Mouse (Mus musculus) gastrocnemius, postnatal 36 days (tissue): ENCODE data around the gene C2cd5. TPM values are rescaled to one million over a fixed set of nuclear protein-coding genes. Genes with fewer than 3 reads are reported as not detected.
"Not testable (repeated sequence)": the region's sequence is repeated elsewhere in the genome, so short reads cannot be mapped to it uniquely, and the experiment has no call there.

Experiments
- DNase-seq, 2 experiments: peaks; one replicate each; pipeline ENCODE4 v3.0.0; 2022
- intact Hi-C: fragments of 180-260 bp; cut with DNase I; formaldehyde crosslinking; loops from one replicate; pipeline ENCODE4 v1.15.1; 2025
- total RNA-seq, 2 experiments: library from RNA; stranded (reverse); gene quantifications; 2 replicates each; pipeline ENCODE4 v1.2.3; 2021

C2cd5 gene
- total RNA-seq, 2 experiments from 2014 or later, result 8.5 to 10.5 TPM

DNA sequence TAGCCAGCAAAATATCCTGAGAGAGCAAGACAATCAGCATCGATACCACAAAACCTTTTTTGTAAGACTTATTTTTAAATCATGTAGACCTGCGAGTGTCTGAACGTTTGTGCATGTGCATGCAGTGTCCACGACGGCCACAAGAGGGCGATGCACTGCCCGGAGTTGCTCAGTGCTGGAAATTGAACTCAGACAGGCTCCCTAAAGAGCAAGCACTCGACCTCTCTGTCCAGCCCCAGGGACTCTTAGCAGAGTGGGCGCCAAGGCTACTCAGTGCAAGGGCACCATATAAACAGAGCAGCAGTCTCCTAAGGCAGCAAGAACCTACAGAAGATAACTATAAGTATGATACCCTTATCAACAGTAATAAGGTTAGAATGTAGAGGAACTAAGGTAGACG lies 111.2 kb downstream of the C2cd5 start:
- peak; percentile 28 to 62 for DNase-seq
- intact Hi-C loops, result loop anchor here (2.0 kb wide), 1 partner anchor 32 kb away; no protein-coding TSS in a partner anchor

DNA sequence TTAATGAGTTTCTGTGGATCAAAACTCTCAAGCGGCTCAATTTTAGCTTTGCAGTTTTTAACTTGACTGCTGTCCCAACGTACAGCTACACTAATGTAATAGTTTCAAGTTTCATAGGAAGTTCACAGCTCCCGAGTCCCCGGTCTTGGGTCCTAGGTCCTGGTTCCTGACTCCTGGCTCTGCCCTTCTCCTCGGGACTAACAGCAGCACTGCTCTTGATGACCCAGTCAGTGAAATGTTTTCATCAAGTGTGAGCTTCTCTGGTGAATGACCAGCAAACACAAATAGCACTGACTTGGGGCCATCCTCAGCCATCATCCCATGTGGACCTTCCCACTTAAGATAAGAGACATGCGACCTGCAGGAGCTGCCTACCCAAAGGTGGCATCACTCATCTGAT lies 111.7 kb downstream of the C2cd5 start:
- intact Hi-C loops, result loop anchor here (2.0 kb wide), 1 partner anchor 33 kb away; no protein-coding TSS in a partner anchor
- no peak for DNase-seq

DNA sequence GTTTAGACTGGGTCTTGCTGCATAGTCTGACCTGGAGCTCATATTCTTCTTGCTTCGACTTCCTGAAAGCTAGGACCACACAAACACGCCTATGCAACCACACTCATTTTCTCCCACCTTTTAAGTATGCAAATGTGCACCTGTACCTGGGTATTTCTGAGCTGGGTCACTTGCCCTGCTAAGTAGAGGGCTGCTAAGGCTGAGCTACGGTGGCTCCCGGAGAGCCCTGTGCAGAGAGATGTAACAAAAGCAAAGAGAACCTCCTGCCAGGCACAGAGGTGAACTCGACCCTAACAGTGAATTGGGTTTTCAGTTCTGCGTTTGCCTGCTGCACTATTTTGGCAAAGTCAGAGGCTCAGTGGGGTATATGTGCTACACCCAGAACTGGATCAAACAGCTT lies 112.3 kb downstream of the C2cd5 start:
- DNase-seq, result no peak
- intact Hi-C loops, result loop anchor here (2.0 kb wide), 1 partner anchor 33 kb away; no protein-coding TSS in a partner anchor

DNA sequence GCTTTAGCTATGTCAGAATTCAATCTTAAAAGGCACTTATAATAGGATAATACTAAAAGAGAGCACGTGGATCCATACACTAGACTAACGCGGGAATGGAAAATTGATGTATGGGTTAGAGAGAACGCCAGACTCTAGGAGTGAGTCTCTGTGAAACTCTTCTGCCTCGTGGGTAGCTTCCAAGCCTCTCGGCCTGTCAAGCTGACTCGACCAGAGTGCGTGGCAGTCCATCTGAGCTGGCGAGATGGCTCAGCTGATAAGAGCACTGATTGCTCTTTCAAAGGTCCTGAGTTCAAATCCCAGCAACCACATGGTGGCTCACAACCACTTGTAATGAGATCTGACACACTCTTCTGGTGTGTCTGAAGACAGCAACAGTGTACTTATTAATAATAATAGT lies 113.2 kb downstream of the C2cd5 start:
- DNase-seq, intact Hi-C loops: not testable (repeated sequence)

DNA sequence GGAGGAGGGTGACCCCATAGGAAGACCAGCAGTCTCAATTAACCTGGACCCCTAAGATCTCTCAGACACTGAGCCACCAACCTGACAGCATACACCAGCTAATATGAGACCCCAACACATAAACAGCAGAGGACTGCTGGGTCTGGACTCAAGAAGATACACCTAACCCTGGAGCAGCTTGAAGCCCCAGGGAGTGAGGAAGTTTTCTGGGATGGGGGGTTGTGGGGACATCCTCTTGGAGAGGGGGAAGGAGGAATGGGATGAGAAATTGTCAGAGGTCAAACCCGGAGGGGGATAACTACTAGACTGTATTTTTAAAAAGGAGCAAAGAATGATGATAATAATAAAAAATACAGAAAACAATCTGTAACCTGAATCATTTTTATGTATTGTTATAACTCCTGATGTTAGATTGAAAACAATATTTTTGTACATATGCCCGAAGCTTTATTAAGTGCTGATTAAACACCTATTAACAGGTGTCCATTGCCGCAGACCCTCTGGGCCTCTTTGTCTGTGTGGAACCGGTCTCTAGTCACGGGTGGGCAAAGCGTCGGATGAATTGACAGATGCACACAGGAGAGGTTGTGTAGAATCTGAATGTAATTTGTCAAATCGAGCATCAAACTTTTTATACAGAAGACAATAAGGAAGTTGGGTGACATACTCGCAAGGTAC lies 114.2 kb downstream of the C2cd5 start:
- DNase-seq, intact Hi-C loops: not testable (repeated sequence)

DNA sequence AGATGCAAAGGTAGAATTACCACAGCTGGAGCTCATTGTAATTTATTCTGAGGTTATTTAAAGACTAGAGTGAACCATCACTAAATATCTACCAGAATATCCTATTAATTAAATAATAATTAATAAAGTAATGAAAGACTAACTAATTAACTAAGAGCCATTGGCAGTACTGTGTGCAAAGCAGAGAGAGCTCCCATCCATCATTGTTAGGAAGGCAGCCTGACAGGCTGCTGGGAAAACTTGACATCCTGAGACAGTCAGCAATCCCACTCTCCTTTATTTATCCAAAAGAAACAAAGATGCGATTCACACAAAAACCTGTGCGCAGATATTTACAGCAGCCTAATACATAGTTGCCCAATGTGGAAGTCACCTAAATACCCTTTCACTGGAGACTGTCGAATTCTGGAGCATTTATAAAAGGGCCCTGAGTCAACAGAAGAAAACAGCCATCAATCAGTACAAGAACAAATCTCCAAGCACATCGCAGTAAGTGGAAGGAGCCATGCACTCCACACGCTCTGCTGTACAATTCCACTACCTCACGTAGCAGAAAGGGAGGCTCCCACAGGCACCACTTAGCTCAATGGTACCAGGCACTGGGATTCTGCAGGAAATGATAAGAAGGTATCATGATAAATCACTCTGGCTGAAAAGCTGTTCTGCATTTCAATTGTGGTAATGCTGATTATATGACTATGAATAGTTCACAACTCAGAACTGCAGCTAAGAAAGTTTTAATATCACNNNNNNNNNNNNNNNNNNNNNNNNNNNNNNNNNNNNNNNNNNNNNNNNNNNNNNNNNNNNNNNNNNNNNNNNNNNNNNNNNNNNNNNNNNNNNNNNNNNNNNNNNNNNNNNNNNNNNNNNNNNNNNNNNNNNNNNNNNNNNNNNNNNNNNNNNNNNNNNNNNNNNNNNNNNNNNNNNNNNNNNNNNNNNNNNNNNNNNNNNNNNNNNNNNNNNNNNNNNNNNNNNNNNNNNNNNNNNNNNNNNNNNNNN lies 120.0 kb downstream of the C2cd5 start:
- DNase-seq, result no peak
- intact Hi-C loops, result no loop called here

DNA sequence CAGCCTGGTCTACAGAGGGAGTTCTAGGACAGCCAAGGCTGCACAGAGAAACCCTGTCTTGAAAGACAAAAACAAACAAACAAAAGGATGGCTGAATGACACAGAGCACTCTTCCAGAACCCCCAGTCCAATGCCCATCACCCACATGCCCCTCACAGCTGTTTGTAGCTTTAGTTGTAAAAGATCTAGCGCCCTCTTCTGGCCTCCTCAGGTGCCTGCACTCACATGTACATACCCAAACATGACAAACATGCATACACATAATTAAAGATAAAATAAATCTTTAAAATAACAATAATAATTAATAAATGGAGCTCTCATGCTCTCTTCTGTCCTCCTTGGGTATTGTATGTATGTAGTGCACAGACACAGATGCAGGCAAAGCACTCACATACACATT lies 122.7 kb downstream of the C2cd5 start:
- DNase-seq, result no peak
- intact Hi-C loops, result no loop called here

DNA sequence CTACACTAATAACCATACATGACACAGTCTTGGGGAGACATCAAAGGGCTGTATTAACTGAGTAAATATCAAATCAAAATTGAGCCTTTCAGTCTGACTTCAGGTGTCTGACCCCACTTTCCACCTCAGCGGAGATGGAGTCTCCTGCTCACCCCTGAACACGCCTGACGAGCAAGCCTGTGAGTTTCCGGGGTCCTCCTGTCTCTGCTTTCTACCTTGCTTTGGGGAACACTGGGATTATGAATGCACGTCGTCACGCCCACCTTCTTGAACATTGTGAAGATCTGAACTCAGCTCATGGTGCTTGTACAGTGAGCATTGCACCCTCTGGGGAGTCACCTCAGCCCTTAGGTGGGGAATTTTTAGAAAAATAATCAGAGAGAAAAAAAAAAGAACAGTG lies 126.7 kb downstream of the C2cd5 start:
- DNase-seq, result no peak
- intact Hi-C loops, result no loop called here

DNA sequence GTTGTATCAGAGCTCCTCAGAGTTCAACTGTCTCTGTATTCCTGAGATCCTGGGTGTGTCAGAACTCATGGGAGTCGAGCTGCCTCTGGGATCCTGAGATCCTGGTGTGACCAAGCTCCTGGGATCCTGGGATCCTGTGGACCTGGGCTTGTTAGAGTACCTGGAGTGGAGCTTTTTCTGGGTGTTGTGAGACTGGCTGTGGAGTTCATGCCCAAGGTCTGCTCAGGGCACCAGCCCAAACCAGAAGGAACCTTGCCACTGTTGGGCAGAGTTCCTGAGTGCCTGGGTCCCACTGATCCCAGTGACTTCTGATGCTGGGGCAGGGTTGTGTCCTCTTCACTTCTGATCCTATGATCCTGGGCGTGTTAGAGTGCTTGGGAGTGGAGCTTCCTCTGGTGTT lies 127.7 kb downstream of the C2cd5 start:
- intact Hi-C loops, result no loop called here
- DNase-seq, result no peak

DNA sequence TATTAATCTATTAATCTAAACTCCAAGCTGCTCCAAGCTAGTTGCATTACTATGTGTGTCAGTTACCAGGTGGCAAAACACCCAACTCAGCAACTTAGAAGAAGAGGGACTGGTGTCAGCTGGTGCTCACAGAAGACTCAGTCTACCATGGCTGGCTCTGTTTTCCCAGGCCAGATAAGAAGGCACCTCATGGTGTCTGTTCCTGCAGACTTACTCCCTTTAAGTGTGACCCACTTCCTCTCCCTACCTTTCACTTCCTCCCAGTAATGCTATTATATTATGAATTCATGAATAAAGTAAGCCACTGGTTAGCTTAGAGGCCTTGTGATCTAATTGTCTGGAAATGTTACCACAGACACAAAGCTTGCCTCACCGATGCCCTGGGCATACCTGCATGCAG lies 132.5 kb downstream of the C2cd5 start:
- intact Hi-C loops, result no loop called here
- no peak for DNase-seq

DNA sequence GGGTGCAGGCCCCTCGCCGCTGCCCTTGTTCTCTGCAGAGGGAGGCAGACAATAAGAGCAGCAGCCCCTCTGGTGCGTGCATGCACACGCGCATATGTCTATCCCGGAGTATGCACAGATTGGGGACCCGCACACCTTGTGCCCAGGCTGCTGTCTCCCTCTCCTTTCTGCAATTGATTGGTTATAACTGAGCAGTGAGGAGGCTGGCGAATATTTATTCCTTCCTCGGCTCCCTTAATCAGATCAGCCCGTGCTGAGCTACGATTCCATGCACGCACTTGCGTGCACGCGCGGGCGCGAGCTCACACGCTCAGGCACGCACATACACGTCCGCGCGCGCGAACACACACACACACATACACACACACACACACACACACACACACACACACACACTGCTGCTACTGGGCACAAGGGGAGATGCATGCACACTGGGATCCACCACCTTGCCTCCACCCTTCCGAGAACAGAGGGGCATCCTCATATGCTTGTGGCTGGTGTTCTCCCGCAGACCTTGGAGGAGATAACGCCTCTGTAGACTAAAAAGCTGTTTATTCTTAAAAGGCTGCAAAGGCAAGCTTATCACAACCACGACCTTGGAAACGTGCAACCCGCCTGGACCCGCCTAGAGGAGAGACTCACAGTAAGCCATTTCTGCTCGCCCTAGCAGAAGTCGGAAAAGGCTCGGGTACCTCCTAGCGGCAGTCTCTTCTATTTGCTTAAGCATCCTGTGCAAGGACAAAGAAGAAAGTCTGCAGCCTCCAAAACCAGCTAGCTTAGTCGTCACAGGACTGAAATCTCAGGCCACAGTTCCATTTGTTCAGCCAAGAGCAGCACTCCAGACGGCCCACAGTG lies 135.2 kb downstream of the C2cd5 start:
- DNase-seq, result no peak
- intact Hi-C loops, result no loop called here

DNA sequence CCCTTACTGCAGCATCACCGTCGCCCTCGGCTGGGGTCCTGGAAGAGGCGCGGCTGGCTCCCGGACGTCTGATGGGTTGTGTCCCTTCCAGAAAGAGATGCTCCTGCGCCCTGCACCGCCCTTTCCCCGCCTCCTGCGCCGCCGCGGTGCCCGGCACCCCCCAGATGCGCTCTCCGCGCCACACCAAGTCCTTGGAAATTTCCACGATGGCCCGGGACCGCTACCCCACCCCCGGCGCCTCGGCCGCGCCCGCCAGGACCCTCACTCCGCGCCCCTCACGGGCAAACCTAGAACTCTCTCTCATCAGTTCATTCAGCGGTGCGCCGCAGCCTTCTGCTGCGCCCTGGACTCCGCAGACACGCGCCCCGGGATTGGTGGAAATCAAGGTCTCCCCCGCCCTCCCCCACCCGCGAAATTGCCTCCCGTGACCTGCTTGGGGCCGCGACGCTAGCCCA lies 135.8 kb downstream of the C2cd5 start, which contains the start of gene St8sia1:
Gene St8sia1 (minus strand): TSS at position 377 of the 455 bp plus-strand sequence.
- no peak for DNase-seq
- intact Hi-C loops, result no loop called here

DNA sequence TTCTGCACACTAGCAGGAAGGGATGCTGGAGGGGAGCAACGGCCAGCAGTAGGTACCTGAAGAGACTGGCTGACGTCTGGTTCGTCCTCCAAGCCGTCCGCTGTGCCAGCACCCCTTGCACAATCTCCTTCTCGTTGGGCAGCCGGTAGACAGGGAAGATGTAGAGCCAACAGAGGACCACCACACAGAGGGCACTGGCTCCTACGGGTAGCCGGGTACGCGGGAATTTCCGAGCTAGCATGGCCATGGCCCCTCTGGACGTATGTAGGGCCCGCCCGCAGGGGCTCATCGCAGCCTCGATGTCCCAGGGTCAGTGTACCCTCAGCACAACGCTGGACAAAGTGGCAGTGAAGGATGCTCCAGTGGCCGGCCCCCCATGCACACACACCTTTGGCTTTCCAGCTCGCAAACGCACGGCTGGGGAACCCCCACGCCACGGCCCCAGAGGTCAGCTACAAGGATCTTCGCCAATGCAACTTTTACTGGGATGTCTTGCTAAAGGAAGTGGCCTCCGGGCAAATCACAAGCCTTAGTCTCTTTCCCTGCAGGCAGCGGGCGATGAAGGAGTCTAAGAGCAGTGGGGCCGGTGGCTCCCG lies 136.4 kb downstream of the C2cd5 start:
- intact Hi-C loops, result no loop called here
- DNase-seq, result no peak

DNA sequence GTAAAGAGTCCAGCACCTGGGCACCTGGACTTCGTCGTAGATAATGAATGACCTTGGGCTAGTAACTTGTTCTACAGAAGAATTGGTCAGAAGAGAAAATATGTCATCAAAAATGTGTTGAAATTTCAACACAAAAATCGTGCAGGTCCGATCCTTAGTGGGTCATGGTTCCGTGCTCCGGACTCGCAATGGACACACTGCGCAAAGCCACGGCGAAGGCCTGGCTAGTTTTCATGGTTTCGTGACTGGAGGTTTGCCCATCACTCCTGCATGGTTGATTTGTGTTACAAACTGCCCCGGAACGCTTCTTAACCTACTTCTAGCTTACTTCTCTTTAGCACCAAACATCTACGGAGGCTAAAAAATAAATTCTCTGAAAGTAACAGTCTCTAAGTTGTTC lies 137.1 kb downstream of the C2cd5 start:
- intact Hi-C loops, result no loop called here
- no peak for DNase-seq

DNA sequence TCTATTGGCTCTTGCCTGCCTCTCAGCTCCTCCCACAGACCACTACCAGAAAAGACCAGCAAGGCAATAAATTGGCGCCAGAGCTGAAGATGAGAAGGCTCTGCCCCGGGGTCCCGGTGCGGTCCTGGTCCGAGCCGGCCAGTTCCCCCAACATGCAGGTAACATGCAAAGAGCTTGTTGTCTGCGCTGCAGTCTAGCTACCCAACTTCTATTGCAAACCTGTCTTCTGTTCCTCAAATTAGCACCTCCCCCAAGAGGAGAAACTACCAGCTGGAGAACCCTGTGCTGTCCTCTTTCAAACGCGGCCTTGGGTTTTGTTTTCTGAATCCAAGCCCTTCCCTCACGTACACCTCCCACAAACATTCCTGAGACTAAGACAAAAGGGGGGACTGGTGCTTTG lies 137.5 kb downstream of the C2cd5 start:
- intact Hi-C loops, result no loop called here

DNA sequence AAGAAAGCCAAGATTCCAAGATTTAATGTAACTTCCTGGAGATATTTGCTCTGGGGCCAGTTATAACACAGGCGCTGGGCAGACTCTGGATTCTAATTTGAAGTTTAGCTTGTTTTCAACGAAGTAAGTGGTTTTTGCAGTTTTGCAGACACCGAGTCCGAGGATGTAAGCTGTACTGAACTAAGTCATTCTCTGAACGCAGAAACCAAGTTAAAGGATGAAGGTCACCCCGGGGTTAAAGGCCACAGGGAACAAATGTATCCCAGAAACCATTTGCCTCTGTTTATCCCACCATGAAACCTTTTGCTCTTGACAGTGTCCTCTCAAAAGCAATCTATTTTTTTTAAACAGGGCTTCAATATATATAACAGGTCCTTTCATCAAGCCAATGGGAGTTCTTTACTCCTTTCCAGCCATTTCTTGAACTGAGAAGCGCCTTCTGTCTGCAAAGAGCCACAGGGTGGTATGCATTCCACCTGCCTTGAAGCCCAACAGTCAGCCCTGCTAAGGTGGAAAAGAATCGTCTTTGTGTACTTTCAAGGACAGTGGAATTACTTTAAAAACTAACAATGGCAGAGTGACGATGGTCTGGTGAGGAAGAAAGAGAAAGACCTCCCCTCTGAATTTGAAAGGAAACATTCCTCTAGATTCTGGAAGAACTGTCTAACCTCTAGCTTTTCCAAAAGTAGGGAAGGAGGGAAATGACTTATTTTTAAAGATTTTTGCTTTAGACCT lies 138.1 kb downstream of the C2cd5 start:
- no peak for DNase-seq
- intact Hi-C loops, result no loop called here

More for the DNA sequence above, 137.5 kb downstream of the C2cd5 start:
- no peak for DNase-seq
